Mouse (Mus musculus) small intestine, adult 2 months (tissue): ENCODE data around the gene Ncoa3.

Experiments
- CTCF ChIP-seq: fragments of 200-500 bp; IDR thresholded peaks from 2 replicates; pipeline ENCODE4 v1.5.1; 2012; ENCODE audit warnings: low read depth, mild to moderate bottlenecking, control low read depth, inconsistent platforms, low read length, moderate library complexity, mixed read lengths; ENCODE audit not compliant: insufficient replicate concordance, insufficient read length; ENCODE audit errors: extremely low read depth
- POLR2A ChIP-seq: fragments of 200-500 bp; IDR thresholded peaks from 2 replicates; pipeline ENCODE4 v1.6.1; 2012; ENCODE audit warnings: low read depth, mild to moderate bottlenecking, control low read depth, inconsistent platforms, low read length, moderate library complexity

- TF ChIP-seq CTCF = no peak
- no peak for TF ChIP-seq POLR2A
Observed at GRCm38 (mm10) chr2:165962824-165963223, 29.6 kb upstream of the Ncoa3 start.
